Mouse (Mus musculus): ENCODE results near the gene Tollip.

GRCm38 (mm10) chr7:141902269-141902729 lies 16.0 kb downstream of the Tollip start:
- TF ChIP-seq HCFC1 (IDR thresholded peaks at IDR 0.05; ENCODE audit: borderline replicate concordance, insufficient read depth, low read length) = no peak
- peak; percentile 42; the same call in 1 of the 2 replicates for TF ChIP-seq CHD2 (IDR thresholded peaks at IDR 0.05; ENCODE audit: low read depth, low read length)
- no peak for TF ChIP-seq ZNF384 (IDR thresholded peaks at IDR 0.05; ENCODE audit: low read depth, low read length)
- no peak for TF ChIP-seq ZC3H11A (IDR thresholded peaks at IDR 0.05; ENCODE audit: borderline replicate concordance, low read depth, low read length)

Data from ES-E14 (cell line).